Mouse (Mus musculus): ENCODE results near the gene 1700086D15Rik. TPM values are rescaled to one million over a fixed set of nuclear protein-coding genes. Genes with fewer than 3 reads are reported as not detected.

1700086D15Rik gene
- polyA plus RNA-seq, 1 experiment from 2014 or later: 0.13 TPM

- no peak for ATAC-seq (ENCODE audit: insufficient number of reproducible peaks, low FRiP score, low TSS enrichment, low read depth)
- H3K4me3 ChIP-seq (ENCODE audit: low read depth, low read length): no peak overlapping the region
- WGBS: 91% methylated on average over 3 of the region's 3 CpGs
Observed at GRCm38 (mm10) chr11:65104076-65104475, 55.6 kb downstream of the 1700086D15Rik start.

More at GRCm38 (mm10) chr11:65104076-65104475, 55.6 kb downstream of the 1700086D15Rik start:
- Histone ChIP-seq H3K9me3 (ENCODE audit: control insufficient read depth, low read length) (no peaks in the 10 kb centered on the region), H3K9ac (ENCODE audit: low read length) (no peak overlapping the region), H3K4me1 (ENCODE audit: control insufficient read depth, insufficient read depth, low read length) (no peaks in the 10 kb centered on the region), H3K36me3 (ENCODE audit: control insufficient read depth, insufficient read depth, low read length) (no peaks in the 10 kb centered on the region), H3K27me3 (ENCODE audit: control insufficient read depth, insufficient read depth, low read length) (no peaks in the 10 kb centered on the region), H3K27ac (replicated peaks; ENCODE audit: low read depth, low read length) (no peak overlapping the region), H3K4me2 (ENCODE audit: low read depth, severe bottlenecking) (no peak overlapping the region)
- DNase-seq (ENCODE audit: low spot score): no peak

Other genes with a start within 250 kb of the 1700086D15Rik start
- gene Elac2, start 180.9 kb downstream of the 1700086D15Rik start, polyA plus RNA-seq (2014; fragmentation: Nextera tagmentation; extraction: Ambion mirVana): 36.0 and 38.6 TPM in 2 replicates
- gene Arhgap44, start 3.1 kb upstream of the 1700086D15Rik start, polyA plus RNA-seq (2014; fragmentation: Nextera tagmentation; extraction: Ambion mirVana): 3.0 and 3.9 TPM in 2 replicates
- gene Myocd, start 110.1 kb upstream of the 1700086D15Rik start, polyA plus RNA-seq (2014; fragmentation: Nextera tagmentation; extraction: Ambion mirVana): 0.87 and 1.1 TPM in 2 replicates

All from limb, embryonic 11.5 days (tissue).